Mouse (Mus musculus) spleen, adult 2 months (tissue): ENCODE measurements at regions not wholly inside any gene's neighbourhood (a gene's known extent, or its start where the extent isn't known, plus 50 kb on each side); places are given as distances from the start of the nearest gene placed in this dataset.

Experiments
- CTCF ChIP-seq: fragments of 200-500 bp; IDR thresholded peaks from 2 replicates; pipeline ENCODE4 v1.5.1; 2011; ENCODE audit warnings: mild to moderate bottlenecking, inconsistent platforms; ENCODE audit not compliant: insufficient read depth, insufficient read length, insufficient replicate concordance; ENCODE audit errors: extremely low read depth
- POLR2A ChIP-seq: fragments of 200-500 bp; IDR thresholded peaks from 2 replicates; pipeline ENCODE4 v1.6.1; 2011; ENCODE audit warnings: low read depth, low read length, inconsistent platforms

GRCm38 (mm10) chr16:9304079-9304478 lies 474.2 kb downstream of the 1810013L24Rik start:
- no peak for TF ChIP-seq CTCF
- no peak for TF ChIP-seq POLR2A
